Mouse (Mus musculus) forebrain, embryonic 15.5 days (tissue): Measurements from ENCODE around the gene Cep19. TPM values are rescaled to one million over a fixed set of nuclear protein-coding genes. Genes with fewer than 3 reads are reported as not detected.

Source experiments
- polyA plus RNA-seq: library from polyadenylated mRNA; unstranded; fragments of >200 nt; fragmentation: Nextera tagmentation; extraction: Ambion mirVana; gene quantifications from 2 replicates; pipeline ENCODE4 v1.2.1, GENCODE M21; 2015

Cep19 gene
- polyA plus RNA-seq, 1 experiment from 2014 or later = 45.7 TPM

Other genes starting within 250 kb of the Cep19 start
- gene Meltf, start 221.0 kb upstream of the Cep19 start, polyA plus RNA-seq = 0.09 and 0.13 TPM in 2 replicates
- 2.1 and 2.9 TPM in 2 replicates for gene Pigz, start 165.9 kb upstream of the Cep19 start, polyA plus RNA-seq
- gene 0610012G03Rik, start 151.3 kb upstream of the Cep19 start, polyA plus RNA-seq = 106 and 113 TPM in 2 replicates
- 115 and 116 TPM in 2 replicates for gene Ncbp2, start 151.3 kb upstream of the Cep19 start, polyA plus RNA-seq
- 17.2 and 18.4 TPM in 2 replicates for gene Senp5, start 96.5 kb upstream of the Cep19 start, polyA plus RNA-seq
- gene Pak2, start 20.5 kb upstream of the Cep19 start, polyA plus RNA-seq = 45.4 and 46.1 TPM in 2 replicates
- gene Pigx, start 60 bp upstream of the Cep19 start, polyA plus RNA-seq = 130 TPM in 2 replicates
- gene Nrros, start 65.8 kb downstream of the Cep19 start, polyA plus RNA-seq = 7.8 and 8.2 TPM in 2 replicates
- not detected in 2 replicates for gene Bex6, start 80.0 kb downstream of the Cep19 start, polyA plus RNA-seq
- gene Fbxo45, start 147.4 kb downstream of the Cep19 start, polyA plus RNA-seq = 20.2 and 22.8 TPM in 2 replicates
- gene Wdr53, start 147.4 kb downstream of the Cep19 start, polyA plus RNA-seq = 16.6 and 17.4 TPM in 2 replicates
- not detected in 2 replicates for gene Smco1, start 171.7 kb downstream of the Cep19 start, polyA plus RNA-seq
- 35.9 and 36.0 TPM in 2 replicates for gene Rnf168, start 177.7 kb downstream of the Cep19 start, polyA plus RNA-seq
- 26.2 and 26.7 TPM in 2 replicates for gene Ubxn7, start 232.5 kb downstream of the Cep19 start, polyA plus RNA-seq